Mouse (Mus musculus) heart, postnatal 0 days (tissue): ENCODE measurements around the gene Ank2.

Source experiments
- CTCF ChIP-seq: IDR thresholded peaks from 2 replicates; pipeline ENCODE4 v1.5.1; 2016; ENCODE audit warnings: antibody characterized with exemption, control low read depth, low read depth
- EP300 ChIP-seq: IDR thresholded peaks from 2 replicates; pipeline ENCODE4 v1.6.1; 2016; ENCODE audit warnings: antibody characterized with exemption, low read depth

DNA sequence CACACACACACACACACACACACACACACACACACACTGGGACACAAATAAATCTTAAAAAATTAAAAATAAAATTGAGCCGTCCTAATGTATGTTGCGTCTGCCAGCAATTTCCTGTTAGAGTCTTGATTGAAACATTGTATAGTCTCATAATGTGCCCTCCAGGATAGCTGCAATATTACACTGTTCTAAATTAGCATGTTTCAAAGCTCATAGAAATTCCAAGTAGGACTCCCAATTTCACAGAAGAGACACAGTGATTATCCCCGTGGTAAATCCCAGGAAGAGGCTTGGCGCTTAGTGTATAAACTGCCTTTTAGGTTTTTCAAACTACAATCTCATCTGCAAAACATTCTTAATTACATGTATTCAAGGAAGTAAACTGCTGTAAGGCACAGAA lies 131.7 kb downstream of the Ank2 start:
- TF ChIP-seq CTCF, result no peak
- no peak for TF ChIP-seq EP300
